Mouse (Mus musculus): Measurements from ENCODE around the gene Dgki.
"Not testable (repeated sequence)": the region's sequence is repeated elsewhere in the genome, so short reads cannot be mapped to it uniquely, and the experiment has no call there.

Gene Dgki

DNA sequence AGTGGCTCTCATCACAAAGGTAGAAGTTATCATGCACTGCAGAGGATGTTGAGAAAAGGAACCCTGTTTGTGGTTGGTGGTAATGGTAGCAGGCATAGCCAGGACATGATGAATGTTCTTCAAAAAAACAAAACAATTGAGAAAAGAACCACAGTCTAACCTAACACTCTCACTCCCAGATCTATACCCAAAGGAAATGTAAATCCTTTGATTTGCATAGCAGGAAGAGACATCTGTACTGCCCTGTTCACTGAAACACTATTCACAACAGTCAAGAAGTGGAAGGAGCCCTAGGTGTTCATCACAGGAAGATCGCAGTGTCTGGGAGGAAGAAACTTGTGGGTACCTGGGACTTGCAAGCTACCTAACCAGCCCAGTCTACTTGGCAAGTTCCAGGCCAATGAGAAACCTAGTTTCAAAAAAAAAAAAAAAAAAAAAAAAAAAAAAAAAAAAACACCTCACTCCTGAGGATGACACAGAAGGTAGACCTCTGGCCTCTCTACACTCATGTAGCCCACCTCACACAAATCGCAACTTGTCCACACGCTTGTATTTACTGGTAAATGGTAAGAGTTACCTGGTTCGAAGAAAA lies 152.5 kb downstream of the Dgki start:
- DNase-seq (ENCODE audit: low spot score) = no peak

DNA sequence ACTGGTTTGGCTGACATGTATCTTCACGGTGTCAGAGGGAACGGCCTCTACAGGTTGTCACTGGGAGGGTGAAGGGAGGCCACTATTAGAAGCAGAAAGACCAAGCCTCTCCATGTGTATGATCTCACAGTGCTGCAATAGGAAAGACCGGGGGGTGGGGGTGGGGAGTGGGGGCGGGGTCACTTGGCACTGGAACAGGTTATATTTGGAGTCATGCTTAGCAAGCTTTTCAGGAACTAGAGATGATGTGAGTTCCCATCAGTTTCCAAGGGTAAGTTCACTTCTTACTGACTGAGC lies 156.2 kb downstream of the Dgki start:
- DNase-seq (ENCODE audit: low spot score) = no peak

DNA sequence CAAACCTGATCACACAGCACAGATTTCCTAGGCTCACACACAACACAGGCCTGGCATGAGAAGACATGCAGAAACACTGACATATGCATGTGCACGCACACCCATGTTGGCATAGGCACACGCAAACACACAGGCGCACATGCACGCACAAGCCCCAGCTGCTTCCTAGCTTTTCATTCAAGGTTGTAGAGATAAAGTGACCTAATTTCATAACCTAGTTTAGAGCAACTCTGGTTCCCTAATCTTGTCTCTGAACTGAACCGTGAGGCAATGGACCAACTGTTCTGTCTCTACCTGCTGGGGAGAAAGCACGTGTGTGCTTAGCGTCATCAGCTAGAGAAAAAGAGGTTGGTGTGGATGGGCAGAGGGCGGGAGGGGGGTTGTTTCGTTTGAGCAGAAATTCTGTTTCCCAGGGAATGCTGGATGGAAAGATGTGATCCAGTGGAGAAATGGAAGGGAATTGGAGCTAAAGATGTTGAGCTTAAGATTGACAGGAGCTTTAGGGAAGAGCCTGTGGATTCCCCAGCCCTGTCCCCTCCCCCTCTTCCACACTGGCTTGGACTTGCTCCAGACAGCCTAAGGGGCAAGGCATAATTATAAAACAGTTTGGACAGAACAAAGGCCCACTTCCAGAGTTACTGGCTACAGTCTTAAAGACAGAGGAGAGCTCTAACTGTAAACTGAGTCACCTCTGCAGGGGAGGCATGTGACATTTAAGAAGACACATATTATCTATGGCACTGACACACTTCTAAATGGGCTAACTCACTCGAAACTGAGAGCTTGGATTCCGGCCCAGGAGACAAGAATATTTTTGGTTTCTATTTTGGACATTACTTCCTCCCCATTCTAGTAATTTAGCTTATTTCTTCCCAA lies 156.8 kb downstream of the Dgki start:
- peak; percentile 10 for DNase-seq (ENCODE audit: low spot score)

DNA sequence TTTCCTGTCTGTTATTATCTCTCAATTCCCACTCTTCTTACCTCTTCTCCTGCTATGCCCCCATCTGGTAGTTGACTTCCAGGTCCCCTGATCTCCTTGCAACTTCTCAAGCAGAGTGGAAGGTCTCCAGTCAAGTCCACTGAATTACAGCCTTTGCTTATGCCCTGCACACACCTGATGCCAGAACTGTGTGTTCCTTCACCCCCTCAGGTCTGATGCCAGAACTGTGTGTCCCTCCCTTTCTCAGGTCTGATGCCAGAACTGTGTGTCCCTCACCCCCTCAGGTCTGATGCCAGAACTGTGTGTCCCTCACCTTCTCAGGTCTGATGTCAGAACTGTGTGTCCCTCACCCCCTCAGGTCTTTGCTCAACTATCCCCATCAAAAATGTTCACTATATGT lies 161.2 kb downstream of the Dgki start:
- DNase-seq (ENCODE audit: low spot score) = no peak

DNA sequence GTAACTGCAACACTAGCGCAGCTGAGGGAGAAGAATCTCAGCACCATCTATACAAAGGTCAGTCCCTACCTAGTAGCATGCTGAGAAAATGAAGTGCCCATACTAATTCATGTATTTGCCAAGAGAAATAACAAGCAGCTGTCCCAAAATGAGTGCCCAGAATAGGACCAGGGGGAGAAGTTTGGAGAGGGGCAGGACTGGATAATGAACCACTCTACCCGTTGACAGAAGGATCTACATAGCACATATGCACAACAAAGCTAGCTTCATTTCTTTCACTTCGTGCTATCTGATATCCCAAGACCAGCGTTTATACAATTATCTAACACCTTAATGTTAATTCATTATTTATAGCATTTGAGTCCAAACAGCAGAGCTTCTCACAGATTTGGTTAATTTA lies 168.7 kb downstream of the Dgki start:
- DNase-seq (ENCODE audit: low spot score) = no peak

DNA sequence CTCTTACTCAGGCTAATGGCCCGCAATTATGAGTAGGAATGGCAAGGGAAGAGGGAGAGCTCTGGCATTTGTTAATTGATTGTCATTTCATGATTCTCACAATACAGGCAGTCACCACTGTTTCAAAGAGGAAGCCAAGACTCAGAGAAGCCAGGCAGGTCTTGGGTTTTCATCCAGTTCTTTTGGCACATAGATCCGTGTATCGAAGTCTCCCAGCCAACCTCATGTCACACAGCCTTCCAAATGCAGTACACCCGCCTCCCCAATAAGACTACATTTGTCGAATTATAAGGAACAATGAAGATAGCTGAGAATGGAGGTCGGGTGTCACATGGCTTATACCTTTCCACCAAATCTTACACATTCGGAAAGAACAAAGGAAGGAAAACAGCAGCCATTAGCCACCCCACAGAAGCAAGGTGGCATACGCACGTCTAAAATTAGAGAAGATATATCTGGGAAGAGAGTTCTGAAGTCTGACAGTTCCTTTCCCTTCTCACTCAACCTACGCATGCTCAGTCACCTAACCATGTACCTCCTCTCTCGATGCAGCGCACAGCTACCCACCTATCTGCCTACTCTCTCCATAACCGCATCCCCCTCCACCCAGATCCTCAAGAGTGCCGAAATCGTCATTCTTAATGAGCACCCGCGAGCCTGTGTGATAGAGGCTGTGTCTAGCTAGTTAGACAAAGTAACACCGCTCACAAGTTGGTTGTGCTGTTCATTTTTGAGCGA lies 179.4 kb downstream of the Dgki start:
- no peak for DNase-seq (ENCODE audit: low spot score)

DNA sequence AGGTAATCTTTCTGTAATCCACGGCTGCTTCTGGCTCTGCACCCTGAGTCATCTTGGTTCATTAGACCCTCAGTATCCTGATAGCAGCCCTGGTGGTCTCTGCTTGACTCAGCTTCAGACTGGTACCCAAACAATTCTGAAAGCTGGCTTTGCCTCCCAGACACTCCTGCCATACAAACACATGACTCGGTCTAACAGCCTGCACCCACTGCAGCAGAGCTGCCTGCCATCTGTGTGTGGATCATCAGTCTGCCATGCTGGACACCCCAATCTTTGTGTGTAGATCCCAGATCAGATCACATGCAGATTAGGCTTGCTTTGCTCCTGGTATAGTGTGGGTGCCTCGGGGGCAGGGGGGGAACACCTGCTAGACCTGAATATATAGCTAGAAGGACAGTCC lies 180.8 kb downstream of the Dgki start:
- DNase-seq (ENCODE audit: low spot score) = no peak

DNA sequence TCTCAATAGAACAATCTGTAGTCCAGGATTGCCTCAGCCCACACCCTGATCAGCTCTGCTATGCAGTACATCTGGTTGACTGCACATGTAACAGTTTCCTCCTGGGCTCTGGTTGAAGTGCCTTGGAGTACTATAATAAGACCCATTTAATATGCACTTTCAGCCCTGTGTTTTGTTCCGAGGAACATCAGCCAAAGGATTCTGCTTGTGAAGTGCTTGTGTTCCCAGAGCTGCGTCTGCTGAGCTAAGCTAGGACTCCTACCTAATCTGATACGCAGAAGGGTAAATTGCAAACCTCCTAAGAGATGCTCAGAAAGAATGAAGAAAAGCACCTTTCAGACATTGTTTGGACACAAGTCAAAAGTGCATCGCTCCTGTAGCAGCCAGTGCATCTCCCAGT lies 186.9 kb downstream of the Dgki start:
- DNase-seq (ENCODE audit: low spot score) = no peak

DNA sequence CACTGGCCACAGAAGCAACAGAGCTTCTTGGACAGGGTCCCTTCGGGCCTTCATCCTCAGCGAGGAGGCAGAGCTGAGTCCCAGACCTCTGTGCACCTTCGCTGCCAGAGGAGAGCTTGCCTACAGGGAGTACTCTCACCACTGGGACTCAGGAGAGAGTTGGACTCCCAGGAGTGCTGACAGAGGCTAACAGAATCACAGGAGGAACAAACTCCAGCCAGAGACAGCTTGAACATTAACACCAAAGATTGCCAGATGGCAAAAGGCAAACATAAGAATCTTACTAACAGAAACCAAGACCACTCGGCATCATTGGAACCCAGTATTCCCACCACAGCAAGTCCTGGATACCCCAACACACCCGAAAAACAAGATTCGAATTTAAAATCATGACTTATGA lies 193.7 kb downstream of the Dgki start:
- DNase-seq (ENCODE audit: low spot score) = not testable (repeated sequence)

DNA sequence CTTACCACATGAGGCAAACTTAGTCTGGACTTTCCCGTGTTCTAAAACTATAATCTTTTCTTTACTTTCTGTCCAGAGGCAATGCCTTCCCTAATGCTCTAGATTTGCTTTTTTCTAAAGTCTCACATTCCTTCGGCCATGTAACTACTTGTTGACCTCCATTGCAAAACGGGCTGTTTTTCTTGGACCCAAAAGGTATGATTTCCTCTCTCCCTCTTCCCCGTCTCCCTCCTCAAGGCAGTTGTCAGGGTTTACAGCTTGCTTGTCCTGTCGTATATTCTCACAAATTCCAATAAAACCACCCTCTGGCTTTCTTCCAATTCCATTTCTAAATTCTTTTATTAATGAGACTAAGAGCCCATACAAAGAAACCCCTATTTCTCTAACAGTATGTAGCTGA lies 199.6 kb downstream of the Dgki start:
- DNase-seq (ENCODE audit: low spot score) = no peak

DNA sequence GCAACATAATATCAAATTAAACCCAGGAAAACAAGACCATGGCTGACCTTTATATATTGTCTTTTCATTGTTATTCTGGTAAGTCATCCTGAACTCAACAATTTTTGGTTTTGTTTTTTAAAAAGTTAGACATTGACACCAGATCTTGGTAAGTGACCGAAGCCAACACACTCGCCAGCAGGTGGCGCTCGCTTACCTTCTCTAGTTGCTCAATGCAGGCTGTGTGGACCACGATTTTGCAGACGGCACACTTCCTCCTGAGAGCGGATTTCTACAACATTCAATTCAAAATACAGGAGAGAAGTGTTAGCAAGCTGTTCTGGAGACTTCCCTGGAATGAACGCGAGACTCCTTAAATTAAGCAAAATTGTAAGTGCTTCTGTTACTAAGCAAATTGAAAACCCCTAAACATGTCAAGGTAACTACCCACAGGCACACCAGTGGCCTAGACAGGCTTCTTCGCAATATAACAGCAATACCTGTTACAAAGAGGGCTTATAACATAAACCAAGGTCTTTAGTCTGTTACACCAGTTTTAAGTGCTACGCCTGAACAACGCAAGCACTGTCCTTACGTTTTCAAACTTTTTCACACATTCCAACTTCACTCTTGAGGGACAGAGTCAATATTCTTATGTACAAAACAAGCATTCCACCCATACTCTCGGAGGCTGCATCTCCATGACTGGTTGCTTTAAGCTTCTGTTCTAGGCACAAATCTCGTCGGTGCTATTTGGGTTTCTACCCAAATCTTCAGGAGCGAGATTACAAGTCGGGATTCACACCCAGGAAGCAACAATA lies 202.4 kb downstream of the Dgki start:
- peak; percentile 88 for DNase-seq (ENCODE audit: low spot score)

DNA sequence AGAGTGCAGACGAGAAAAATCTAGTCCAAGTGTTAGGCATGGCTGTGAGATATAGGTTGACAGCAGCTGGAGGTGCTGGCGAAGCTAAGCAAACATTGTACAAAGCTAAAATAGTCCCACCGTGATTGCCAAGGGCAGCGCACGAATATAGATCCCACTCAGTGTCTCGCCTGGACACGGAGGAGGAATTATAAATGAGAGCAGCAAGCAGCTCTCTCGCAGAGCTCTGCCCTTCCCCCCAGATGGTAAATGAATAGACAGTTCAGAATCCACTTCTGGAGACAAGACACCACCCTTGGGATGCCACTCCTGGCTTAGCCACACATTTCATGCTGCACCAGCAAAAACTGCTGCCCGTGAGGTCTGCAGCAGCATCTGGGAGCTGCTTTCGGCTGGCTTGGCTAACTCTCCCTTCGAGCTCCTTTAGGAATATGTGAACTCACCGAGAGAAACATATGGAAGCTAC lies 203.1 kb downstream of the Dgki start:
- DNase-seq (ENCODE audit: low spot score) = no peak

DNA sequence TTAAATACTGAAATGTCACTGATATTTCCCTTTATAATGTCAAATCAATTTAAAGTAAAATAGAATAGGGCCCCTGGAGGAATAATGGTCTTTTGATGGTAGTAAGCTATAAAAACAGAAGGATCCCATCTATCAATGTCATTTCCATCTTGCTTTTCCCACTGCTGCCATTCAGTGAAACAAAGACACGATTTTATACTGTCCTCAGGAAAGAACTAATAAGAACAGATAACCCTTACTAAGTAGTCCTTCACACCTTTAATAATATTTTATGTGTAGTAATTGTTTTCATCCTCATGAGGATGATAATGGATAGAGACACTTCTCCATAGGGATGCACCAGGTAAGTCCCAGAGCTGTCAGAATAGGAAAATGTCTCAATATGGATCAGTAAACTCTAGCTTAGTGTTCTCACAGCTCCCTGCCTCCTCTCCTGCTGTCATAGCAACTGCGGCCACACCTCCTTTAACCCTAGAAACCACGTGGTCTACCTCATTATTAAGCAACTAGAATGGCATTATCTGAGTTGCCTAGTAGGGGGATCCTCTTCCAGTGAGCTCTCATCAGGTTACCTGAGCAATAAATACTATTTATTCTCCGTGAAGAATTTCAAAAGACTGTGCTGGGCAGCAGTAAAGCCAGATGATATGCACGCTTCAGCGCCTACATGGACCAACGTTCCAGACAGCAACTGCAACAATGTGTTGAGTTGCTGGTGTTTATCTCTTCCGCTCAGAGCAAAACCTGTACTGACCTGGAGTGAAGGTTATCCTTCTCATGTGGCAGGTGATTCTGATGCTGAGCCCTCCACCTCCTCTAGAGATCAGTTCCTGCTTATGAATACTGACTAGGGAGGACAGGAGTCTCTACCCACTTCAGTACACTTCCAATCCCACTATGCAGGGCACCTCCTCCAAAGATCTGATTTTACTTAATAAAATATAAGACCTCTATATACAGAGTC lies 210.6 kb downstream of the Dgki start:
- no peak for DNase-seq (ENCODE audit: low spot score)

DNA sequence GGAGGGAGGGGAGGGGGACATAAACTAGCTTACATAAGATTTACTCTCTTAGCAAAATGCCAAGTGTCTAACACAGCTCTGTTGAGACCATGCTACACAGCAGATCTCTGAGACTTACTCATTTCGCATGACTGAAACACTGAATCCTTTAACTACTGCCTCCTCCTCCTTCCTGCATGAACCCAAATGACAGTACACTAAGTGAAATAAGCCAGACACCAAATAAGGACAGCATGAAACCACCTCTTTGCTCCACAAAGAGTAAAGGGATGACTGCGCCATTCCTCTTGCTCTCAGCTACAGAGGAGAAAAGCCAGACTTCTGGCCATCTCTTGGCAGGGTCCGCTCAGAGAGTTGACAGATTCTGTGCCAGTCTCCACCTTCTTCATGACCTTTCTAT lies 217.0 kb downstream of the Dgki start:
- no peak for DNase-seq (ENCODE audit: low spot score)

DNA sequence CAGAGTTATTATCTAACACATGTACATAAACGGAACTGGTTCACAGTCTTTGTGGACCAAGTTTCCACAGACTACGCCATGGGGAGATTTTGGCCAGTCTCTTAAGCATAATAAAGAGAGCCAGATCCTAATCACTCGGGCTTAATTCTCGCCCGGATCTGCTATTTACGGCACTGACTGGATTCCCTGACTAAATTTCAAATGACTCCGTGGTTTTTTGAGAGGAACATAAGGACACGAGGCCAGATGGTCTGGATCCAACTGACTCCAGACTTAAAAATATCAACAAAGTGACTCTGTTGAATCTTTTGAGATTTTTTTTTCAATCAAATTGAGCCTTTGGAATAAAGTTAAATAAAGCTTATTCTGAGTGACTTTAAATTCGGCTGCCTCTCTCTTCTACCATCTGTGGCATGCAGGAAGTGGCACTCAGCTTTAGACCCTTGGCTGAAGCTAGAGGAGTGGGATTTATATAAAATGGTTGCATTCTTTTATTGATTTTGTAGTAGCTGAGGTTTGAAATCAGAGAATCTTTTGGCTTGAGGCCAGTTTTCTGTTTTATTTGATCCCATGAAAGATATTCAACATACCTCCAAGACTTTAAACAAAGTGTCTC lies 227.5 kb downstream of the Dgki start:
- peak; percentile 16 for DNase-seq (ENCODE audit: low spot score)

DNA sequence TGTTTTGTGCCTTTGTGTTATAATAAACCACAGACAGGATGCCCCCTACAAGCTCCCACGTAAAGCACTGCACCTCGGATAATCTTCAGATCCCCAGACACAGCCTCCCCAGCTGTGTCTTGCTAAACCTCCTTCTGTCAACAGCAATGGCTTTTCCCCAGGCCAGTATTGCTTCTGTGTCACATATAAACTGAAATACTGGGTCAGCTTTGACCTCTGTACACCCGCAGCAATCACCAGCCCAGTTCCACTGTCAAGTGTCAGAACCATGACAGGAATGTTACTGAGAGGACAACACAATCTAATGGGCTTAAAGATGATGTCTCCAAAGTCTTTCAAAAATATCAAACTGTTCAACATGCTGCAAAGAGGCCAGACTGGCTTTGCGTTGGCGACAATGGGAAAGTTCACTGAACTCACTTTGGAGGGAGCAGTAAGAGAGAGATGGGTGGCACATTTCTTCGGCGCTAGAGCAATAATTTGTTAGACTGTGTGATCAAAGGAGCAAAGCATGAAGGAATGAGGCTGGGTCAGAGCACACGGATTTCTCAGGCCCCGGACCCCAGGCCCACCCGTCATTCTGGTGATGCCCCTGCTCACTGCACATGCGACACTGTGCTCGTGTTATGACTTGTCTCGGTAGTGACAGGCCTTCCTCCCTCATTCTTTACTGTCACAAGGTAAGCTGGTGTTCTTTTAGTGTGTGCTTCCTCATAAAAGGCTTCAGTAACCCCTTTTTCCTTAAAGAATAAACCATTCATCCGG lies 230.0 kb downstream of the Dgki start:
- DNase-seq (ENCODE audit: low spot score) = no peak

DNA sequence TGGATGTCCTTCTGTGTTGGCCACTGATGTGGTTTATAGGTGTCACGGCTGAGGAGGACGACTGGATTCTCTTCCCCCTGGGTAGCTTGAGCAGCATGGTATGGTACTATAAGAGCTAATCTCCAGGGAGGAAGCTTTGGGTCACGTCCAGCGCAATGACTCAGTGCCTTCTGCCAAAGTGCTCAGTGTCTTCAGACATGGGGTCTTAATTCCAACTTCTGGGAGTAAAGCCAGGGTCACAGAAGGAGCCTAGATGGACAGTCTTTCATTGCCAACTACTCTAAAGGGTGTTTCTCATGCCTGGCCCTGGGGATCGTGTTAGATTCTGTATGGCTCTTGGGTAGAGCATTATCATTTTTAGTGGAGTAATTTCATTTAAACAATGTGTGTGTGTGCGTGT lies 231.2 kb downstream of the Dgki start:
- DNase-seq (ENCODE audit: low spot score) = no peak

DNA sequence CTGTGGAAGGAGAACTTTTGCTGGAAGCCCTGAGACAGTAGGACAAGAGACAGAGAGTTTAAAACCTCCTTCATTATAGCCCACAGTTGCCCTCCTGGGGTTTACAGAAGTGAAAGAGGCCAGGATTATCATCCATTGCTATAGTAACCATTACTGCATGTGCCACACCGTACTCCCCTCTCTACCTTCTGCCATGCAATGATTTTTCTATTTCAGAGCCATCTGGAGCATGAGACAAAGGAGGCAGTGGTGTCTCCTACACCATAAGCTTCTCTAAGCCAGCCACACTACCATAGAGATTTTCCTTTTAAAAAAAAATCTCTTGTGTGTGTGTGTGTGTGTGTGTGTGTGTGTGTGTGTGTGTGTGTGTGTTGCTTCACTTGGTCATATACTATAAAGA lies 232.6 kb downstream of the Dgki start:
- DNase-seq (ENCODE audit: low spot score) = no peak

DNA sequence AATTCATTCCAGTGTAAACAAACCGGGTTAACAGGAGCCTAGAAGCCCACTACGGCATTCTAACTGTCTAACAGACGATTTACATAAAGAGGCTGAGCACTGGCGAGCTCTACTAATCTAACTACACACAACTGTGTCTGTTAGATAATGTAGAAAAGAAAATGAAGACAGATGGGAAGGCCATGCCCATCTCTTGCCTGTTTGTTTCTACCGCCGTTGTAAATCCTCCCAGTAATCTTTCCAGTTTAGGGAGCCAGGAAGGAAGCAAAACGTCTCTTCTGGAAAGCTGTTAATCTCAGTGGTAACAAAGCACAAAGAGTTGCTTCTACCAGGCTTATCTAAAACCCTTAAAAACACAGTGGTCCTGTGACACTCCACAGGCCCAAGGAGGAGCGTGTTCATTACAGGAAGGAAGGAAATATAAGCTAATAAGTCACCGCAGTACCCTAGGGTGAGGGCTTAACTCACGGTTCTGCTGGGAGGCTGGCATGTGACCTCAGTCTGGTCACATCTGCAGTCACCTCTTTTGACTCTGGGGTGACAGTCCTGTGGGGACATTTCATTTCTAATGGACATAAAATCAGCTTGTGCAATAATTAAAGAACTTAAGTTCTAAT lies 235.7 kb downstream of the Dgki start:
- no peak for DNase-seq (ENCODE audit: low spot score)

DNA sequence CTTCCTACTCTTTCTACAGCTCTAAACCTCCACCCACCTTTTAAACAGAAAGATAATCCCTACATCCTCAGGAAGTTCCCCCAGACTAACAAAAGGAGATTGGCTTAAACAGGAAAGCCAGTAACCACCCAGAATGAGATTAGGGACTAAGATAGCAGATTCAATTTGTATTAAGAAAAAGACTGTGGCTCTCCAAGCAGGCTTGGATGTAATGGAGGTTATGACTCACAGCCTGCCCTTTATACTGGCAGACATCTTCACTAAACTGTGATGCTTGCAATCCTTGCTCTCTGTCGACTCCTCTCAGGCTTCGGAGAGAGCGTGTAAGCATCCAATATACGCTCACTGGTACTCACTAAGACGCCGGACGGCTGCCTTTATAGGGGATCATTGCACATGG lies 236.7 kb downstream of the Dgki start:
- no peak for DNase-seq (ENCODE audit: low spot score)
